Mouse (Mus musculus) stomach, embryonic 14.5 days (tissue): ENCODE data around the gene Oas1f. TPM values are rescaled to one million over a fixed set of nuclear protein-coding genes. Genes with fewer than 3 reads are reported as not detected.

Experiments used
- ATAC-seq: fragments of 200-750 bp; cut with Nextera tagmentation; 2 replicates; pipeline ENCODE4 v1.8.0; 2017; ENCODE audit warnings: low read depth, moderate TSS enrichment; ENCODE audit not compliant: insufficient number of reproducible peaks, insufficient read depth, low FRiP score
- H3K27ac ChIP-seq: fragments of 300-500 bp; sonication (generic); 2 replicates; pipeline ENCODE4 v1.5.1; 2014; ENCODE audit warnings: mild to moderate bottlenecking, low read length, moderate library complexity, mixed read lengths
- H3K27me3 ChIP-seq: fragments of 300-500 bp; sonication (generic); 2 replicates; pipeline ENCODE4 v1.6.1; 2014; ENCODE audit warnings: low read length, control low read depth, mixed read lengths; ENCODE audit not compliant: control insufficient read depth, insufficient read depth
- H3K36me3 ChIP-seq: fragments of 300-500 bp; sonication (generic); 2 replicates; pipeline ENCODE4 v1.6.1; 2014; ENCODE audit warnings: mild to moderate bottlenecking, control low read depth, low read length, moderate library complexity, mixed read lengths; ENCODE audit not compliant: control insufficient read depth, insufficient read depth
- H3K4me1 ChIP-seq: fragments of 300-500 bp; sonication (generic); 2 replicates; pipeline ENCODE4 v1.6.1; 2014; ENCODE audit warnings: low read length, control low read depth, mixed read lengths; ENCODE audit not compliant: control insufficient read depth, insufficient read depth
- H3K4me2 ChIP-seq: fragments of 300-500 bp; sonication (generic); replicated peaks from 2 replicates; pipeline ENCODE4 v1.6.1; 2014; ENCODE audit warnings: low read depth, low read length, control low read depth
- H3K4me3 ChIP-seq: fragments of 300-500 bp; sonication (generic); 2 replicates; pipeline ENCODE4 v1.5.1; 2014; ENCODE audit warnings: low read depth, low read length, control low read depth
- H3K9ac ChIP-seq: fragments of 300-500 bp; sonication (generic); replicated peaks from 2 replicates; pipeline ENCODE4 v1.6.1; 2014; ENCODE audit warnings: low read depth, mild to moderate bottlenecking, control low read depth, low read length, moderate library complexity, mixed read lengths
- H3K9me3 ChIP-seq: fragments of 300-500 bp; sonication (generic); 2 replicates; pipeline ENCODE4 v1.6.1; 2016; ENCODE audit warnings: low read depth, low read length, control low read depth; ENCODE audit not compliant: control insufficient read depth
- WGBS: fragments of 180-500 bp; shearing (Covaris S2); extraction: QIAGEN DNeasy Blood & Tissue Kit; methylation state at CpG from one replicate; pipeline ENCODE4 v1.1.7; 2014; 5-methylcytosine and 5-hydroxymethylcytosine counted together
- polyA plus RNA-seq: library from polyadenylated mRNA; unstranded; fragments of >200 nt; fragmentation: Nextera tagmentation; extraction: Ambion mirVana; gene quantifications from 2 replicates; pipeline ENCODE4 v1.2.1, GENCODE M21; 2014

Oas1f gene
- polyA plus RNA-seq, 1 experiment from 2014 or later, result 0.35 TPM

DNA sequence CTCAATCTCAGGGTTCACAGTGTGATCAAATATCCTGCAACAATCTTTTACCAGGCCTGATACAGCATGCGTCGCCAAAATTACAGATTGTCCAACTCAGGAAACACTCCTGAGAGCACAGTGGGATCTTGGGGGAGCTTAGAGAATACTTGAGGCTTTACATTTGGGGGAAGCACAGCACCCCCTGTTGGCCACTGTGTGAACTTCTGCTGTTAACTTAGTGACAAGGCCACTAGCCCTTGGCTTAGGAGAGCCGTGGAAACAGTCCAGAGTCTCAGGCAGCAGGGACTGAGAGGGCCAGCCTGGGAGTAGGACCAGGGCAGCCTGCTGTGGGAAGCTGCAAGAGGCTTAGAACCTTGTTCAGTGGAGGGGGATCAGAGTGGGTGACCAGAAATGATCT, 31.2 kb upstream of the Oas1f start:
- H3K4me2 ChIP-seq, result no peak overlapping the region
- no peak overlapping the region for H3K27ac ChIP-seq
- 55% methylated on average over 3 of the region's 3 CpGs for WGBS
- H3K4me3 ChIP-seq, result no peak overlapping the region
- peaks cover 4% of the 10 kb centered on the region; the same call in 1 of the 2 replicates for H3K4me1 ChIP-seq
- H3K9ac ChIP-seq, result no peak overlapping the region
- H3K27me3 ChIP-seq, result no peaks in the 10 kb centered on the region
- no peaks in the 10 kb centered on the region for H3K36me3 ChIP-seq
- peaks cover 5% of the 10 kb centered on the region; the same call in 1 of the 2 replicates for H3K9me3 ChIP-seq
- no peak for ATAC-seq

DNA sequence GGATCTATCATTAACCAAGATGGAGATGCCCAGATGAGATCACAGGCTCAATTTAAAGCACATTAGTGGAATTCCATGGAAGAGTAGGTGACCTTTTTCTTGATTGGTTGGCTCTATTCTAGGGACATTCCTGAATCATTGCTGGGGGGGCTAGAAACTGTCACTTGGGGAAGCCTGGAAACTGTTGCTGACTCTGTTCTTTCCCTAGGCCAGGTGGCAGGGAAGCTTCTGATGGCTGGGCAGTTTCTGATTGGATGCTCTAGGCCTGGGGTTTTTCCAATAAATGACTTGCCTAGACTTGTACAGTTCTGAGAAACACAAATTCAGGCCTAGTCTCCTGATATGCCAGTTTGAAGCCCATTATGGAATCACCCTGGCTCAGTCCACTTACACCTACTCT, 28.2 kb upstream of the Oas1f start:
- H3K4me2 ChIP-seq, result no peak overlapping the region
- H3K9ac ChIP-seq, result no peak overlapping the region
- ATAC-seq, result no peak
- no peak overlapping the region for H3K4me3 ChIP-seq
- H3K27me3 ChIP-seq, result no peaks in the 10 kb centered on the region
- no peaks in the 10 kb centered on the region for H3K4me1 ChIP-seq
- no peak overlapping the region for H3K27ac ChIP-seq
- H3K9me3 ChIP-seq, result peaks cover 5% of the 10 kb centered on the region; the same call in 1 of the 2 replicates
- no peaks in the 10 kb centered on the region for H3K36me3 ChIP-seq

DNA sequence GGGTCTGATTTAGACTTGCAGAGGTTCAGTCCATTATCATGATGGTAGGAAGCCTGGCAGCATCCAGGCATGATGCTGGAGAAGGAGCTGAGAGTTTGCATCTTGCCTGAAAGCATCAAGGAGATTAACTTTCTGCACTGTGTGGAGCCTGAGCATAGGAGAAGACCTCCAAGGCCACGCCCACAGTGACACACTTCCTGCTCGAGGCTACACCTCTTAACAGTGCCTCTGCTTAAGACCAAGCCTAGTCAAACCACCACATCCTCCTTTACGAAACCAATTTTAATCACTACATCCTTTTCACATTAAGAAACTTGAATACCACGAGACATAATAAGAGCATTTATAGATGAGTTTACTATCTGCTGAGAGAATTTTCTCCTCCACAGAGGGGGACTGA, 16.1 kb upstream of the Oas1f start:
- 83% methylated on average over 4 of the region's 4 CpGs for whole genome bisulfite sequencing

DNA sequence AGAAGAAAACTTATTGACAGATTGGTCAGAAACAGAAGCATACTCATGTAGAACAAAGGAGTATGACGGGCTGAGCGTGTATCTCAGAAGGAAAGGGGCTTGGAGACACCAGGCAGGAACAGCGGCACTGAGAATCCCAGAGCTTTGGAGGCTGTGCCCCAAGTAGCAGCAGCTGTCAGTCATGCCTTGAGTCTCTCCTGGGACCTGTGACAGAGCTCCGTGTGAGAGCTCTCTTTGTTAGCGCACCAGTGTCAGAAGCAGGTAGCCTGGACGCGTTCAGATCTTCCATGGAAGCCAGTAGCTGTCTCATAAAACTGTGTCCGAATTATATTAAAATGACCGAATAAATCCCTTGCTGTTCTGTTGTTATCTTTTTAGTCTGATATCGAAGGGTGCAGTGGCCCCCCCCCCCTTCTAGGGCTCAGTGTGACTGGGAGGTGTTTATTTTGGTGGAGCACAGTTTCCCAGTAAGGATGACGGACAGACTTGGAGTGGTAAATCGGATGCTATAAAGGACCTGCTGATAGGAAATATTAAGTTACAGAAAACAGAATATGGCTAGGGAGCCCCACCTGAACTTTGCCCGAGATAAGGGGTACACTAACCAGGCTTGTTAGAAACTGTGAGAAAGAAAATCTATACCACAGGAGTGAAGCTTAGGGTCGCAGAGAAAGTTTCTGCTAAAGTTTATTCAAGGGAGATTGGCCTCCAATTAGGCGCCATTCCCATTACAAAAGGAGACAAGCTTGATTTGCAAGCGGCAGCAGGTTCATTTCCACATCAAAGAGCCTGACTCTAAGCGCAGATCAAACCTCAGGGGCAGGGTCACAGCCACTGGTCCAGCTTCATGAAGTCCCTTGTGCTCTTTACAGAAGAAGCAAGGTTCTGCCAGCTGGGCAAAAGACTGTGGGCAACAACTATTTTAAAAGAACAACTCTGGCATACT, 13.6 kb upstream of the Oas1f start:
- Histone ChIP-seq H3K4me2 (no peak overlapping the region), H3K9ac (no peak overlapping the region), H3K27me3 (no peaks in the 10 kb centered on the region), H3K4me3 (no peak overlapping the region), H3K4me1 (no peaks in the 10 kb centered on the region), H3K9me3 (no peaks in the 10 kb centered on the region), H3K27ac (no peak overlapping the region), H3K36me3 (no peaks in the 10 kb centered on the region)
- ATAC-seq, result no peak
- WGBS, result 14% methylated on average over 17 of the region's 17 CpGs

More for the DNA sequence above, 16.1 kb upstream of the Oas1f start:
- Histone ChIP-seq H3K27ac (no peak overlapping the region), H3K36me3 (no peaks in the 10 kb centered on the region), H3K27me3 (no peaks in the 10 kb centered on the region), H3K4me1 (no peaks in the 10 kb centered on the region), H3K4me2 (no peak overlapping the region), H3K9ac (no peak overlapping the region), H3K4me3 (no peak overlapping the region), H3K9me3 (no peaks in the 10 kb centered on the region)
- no peak for ATAC-seq

DNA sequence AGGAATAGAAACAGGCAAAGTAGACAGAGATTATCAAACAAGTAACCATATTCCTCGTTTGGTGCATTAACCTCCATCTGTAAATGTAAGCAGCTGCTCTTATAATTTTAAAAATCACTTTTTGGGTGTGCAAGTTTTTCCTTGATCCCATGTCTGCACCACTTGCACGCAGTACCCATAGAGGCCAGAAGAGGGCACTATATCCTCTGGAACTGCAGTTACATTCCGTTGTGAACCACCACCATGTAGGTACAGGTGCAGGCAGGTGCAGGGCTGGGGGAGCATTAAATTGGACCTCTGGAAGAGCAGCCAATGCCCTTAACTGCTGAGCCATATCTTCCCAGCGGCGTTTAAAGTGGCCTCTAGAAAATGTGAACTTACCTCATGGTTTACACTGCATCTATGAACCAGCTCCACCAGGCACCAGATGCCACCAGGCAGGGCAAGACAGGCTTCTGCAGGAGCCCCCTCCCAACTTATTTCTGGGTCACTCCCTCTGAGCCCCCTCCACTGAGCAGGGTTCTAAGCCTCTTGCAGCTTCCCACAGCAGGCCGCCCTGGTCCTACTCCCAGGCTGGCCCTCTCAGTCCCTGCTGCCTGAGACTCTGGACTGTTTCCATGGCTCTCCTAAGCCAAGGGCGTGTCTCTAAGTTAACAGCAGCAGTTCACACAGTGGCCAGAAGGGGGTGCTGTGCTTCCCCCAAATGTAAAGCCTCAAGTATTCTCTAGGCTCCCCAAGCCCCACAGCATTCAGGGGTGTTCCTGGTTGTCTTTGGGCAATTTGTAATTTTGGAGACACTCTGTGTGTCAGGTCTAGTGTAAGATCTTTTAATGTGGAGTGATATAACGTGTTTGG, 10.2 kb upstream of the Oas1f start:
- no peak overlapping the region for H3K4me2 ChIP-seq
- no peak for ATAC-seq
- WGBS, result 11% methylated on average over 8 of the region's 8 CpGs
- no peaks in the 10 kb centered on the region for H3K27me3 ChIP-seq
- no peak overlapping the region for H3K27ac ChIP-seq
- H3K4me3 ChIP-seq, result no peak overlapping the region
- no peaks in the 10 kb centered on the region for H3K4me1 ChIP-seq
- no peak overlapping the region for H3K9ac ChIP-seq
- H3K36me3 ChIP-seq, result no peaks in the 10 kb centered on the region
- H3K9me3 ChIP-seq, result no peaks in the 10 kb centered on the region

DNA sequence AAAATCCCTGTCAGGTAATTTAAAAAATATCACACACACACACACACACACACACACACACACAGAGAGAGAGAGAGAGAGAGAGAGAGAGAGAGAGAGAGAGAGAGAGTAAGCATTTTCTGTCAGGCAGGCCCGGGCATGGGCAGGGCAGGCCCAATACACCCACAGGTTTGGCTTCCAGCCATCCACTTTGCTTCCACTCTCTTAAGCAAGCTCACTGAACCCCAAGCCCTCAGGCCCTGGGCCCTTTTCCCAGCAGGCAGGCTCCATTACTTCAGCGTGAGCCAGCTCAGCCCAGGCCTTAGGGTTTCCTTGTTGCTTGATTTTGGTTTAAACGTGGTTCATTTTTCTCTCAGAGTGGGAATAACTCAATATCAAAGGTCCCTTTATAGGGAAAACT, 2.5 kb upstream of the Oas1f start:
- no peaks in the 10 kb centered on the region for H3K27me3 ChIP-seq
- no peaks in the 10 kb centered on the region for H3K4me1 ChIP-seq
- no peaks in the 10 kb centered on the region for H3K36me3 ChIP-seq
- H3K9ac ChIP-seq, result no peak overlapping the region
- ATAC-seq, result no peak
- H3K9me3 ChIP-seq, result no peaks in the 10 kb centered on the region
- no peak overlapping the region for H3K4me3 ChIP-seq
- no peak overlapping the region for H3K27ac ChIP-seq
- H3K4me2 ChIP-seq, result no peak overlapping the region
- WGBS, result 82% methylated on average over 3 of the region's 3 CpGs

DNA sequence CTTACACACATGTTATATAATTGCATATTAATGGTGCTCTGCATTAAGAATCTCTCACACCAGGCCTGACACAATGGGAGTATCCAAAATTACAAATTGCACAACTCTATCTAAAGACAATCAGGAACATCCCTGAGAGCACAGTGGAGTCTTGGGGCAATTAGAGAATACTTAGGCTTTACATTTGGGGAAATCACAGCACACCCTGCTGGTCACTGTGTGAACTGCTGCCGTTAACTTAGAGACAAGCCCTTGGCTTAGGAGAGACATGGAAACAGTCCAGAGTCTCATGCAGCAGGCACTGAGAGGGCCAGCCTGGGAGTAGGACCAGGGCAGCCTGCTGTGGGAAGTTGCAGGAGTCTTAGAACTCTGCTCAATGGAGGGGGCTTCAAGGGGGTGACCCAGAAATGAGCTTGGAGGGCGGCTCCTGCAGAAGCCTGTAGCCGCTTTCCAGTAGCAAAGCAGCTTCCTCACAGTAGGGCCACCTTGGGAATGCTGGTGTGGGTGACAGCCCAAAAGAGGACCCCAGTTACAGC, 2.5 kb downstream of the Oas1f start:
- 68% methylated on average over 3 of the region's 3 CpGs for WGBS
- no peak overlapping the region for H3K27ac ChIP-seq

DNA sequence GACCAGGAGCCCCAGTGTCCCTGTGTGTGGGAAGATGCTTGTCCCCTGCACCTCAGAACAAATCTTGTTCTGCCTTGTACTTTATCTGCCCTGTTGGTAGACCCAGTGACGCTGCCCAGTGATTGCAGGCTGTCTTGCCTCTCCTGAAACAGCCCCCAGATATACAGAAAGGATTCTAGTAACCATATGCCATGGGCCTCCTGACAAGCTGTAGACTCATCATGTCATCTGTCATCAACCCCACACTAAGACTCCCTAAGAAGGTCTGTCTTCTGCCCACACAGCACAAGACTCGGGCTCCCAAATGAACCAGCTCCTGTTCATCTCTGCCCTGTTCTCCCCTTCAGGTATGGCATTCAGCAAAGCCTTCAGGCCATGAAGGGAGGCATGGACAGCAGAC, 12.1 kb downstream of the Oas1f start:
- H3K36me3 ChIP-seq, result no peaks in the 10 kb centered on the region
- H3K27ac ChIP-seq, result no peak overlapping the region
- ATAC-seq, result no peak
- H3K9ac ChIP-seq, result no peak overlapping the region
- H3K4me3 ChIP-seq, result no peak overlapping the region
- peaks cover 4% of the 10 kb centered on the region; the same call in 1 of the 2 replicates for H3K9me3 ChIP-seq
- no peak overlapping the region for H3K4me2 ChIP-seq
- no peaks in the 10 kb centered on the region for H3K27me3 ChIP-seq
- 75% methylated on average over 2 of the region's 2 CpGs for WGBS
- H3K4me1 ChIP-seq, result no peaks in the 10 kb centered on the region

More for the DNA sequence above, 2.5 kb downstream of the Oas1f start:
- no peak overlapping the region for H3K4me2 ChIP-seq
- no peak overlapping the region for H3K4me3 ChIP-seq
- H3K36me3 ChIP-seq, result no peaks in the 10 kb centered on the region
- no peaks in the 10 kb centered on the region for H3K4me1 ChIP-seq
- H3K9me3 ChIP-seq, result peaks cover 7% of the 10 kb centered on the region; the same call in 1 of the 2 replicates
- no peak for ATAC-seq
- H3K27me3 ChIP-seq, result no peaks in the 10 kb centered on the region
- no peak overlapping the region for H3K9ac ChIP-seq
